Mouse (Mus musculus) kidney, postnatal 0 days (tissue): ENCODE measurements around the gene Lrrc4. TPM values are rescaled to one million over a fixed set of nuclear protein-coding genes. Genes with fewer than 3 reads are reported as not detected.

Source experiments
- ATAC-seq: fragments of 200-750 bp; cut with Nextera tagmentation; replicated peaks from 2 replicates; pipeline ENCODE4 v1.8.0; 2017; ENCODE audit warnings: low read depth, moderate number of reproducible peaks, moderate TSS enrichment, moderate library complexity; ENCODE audit not compliant: low FRiP score
- DNase-seq: peaks from one replicate; pipeline ENCODE4 v3.0.0-alpha.2; 2016; ENCODE audit warnings: low spot score
- H3K27ac ChIP-seq: fragments of 300-500 bp; sonication (generic); 2 replicates; pipeline ENCODE4 v1.5.1; 2014; ENCODE audit warnings: mild to moderate bottlenecking
- H3K27me3 ChIP-seq: fragments of 300-500 bp; sonication (generic); 2 replicates; pipeline ENCODE4 v1.6.1; 2014; ENCODE audit warnings: low read length, mixed read lengths; ENCODE audit not compliant: insufficient read depth
- H3K36me3 ChIP-seq: fragments of 300-500 bp; sonication (generic); 2 replicates; pipeline ENCODE4 v1.6.1; 2014; ENCODE audit warnings: low read length, mixed read lengths; ENCODE audit not compliant: insufficient read depth
- H3K4me1 ChIP-seq: fragments of 300-500 bp; sonication (generic); replicated peaks from 2 replicates; pipeline ENCODE4 v1.6.1; 2014; ENCODE audit warnings: antibody characterized with exemption, low read length, mixed read lengths; ENCODE audit not compliant: insufficient read depth
- H3K4me2 ChIP-seq: fragments of 300-500 bp; sonication (generic); 2 replicates; pipeline ENCODE4 v1.6.1; 2014; ENCODE audit warnings: mild to moderate bottlenecking, low read length, moderate library complexity, mixed read lengths
- H3K4me3 ChIP-seq: fragments of 300-500 bp; sonication (generic); replicated peaks from 2 replicates; pipeline ENCODE4 v1.5.1; 2014; ENCODE audit warnings: low read depth, low read length
- H3K9ac ChIP-seq: fragments of 300-500 bp; sonication (generic); 2 replicates; pipeline ENCODE4 v1.6.1; 2014; ENCODE audit warnings: low read depth, low read length
- H3K9me3 ChIP-seq: fragments of 300-500 bp; sonication (generic); replicated peaks from 2 replicates; pipeline ENCODE4 v1.6.1; 2016; ENCODE audit warnings: low read length, inconsistent platforms, mixed read lengths
- CTCF ChIP-seq: IDR thresholded peaks from 2 replicates; pipeline ENCODE4 v1.5.1; 2016; ENCODE audit warnings: antibody characterized with exemption, low read depth, mild to moderate bottlenecking, moderate library complexity
- WGBS: fragments of 180-500 bp; shearing (Covaris S2); extraction: QIAGEN DNeasy Blood & Tissue Kit; methylation state at CpG from one replicate; pipeline ENCODE4 v1.1.7; 2014; 5-methylcytosine and 5-hydroxymethylcytosine counted together
- polyA plus RNA-seq: library from polyadenylated mRNA; unstranded; fragments of >200 nt; fragmentation: Nextera tagmentation; extraction: Ambion mirVana; gene quantifications from 2 replicates; pipeline ENCODE4 v1.2.1, GENCODE M21; 2015

Lrrc4 gene
- polyA plus RNA-seq, 1 experiment from 2014 or later, result 0.66 TPM

DNA sequence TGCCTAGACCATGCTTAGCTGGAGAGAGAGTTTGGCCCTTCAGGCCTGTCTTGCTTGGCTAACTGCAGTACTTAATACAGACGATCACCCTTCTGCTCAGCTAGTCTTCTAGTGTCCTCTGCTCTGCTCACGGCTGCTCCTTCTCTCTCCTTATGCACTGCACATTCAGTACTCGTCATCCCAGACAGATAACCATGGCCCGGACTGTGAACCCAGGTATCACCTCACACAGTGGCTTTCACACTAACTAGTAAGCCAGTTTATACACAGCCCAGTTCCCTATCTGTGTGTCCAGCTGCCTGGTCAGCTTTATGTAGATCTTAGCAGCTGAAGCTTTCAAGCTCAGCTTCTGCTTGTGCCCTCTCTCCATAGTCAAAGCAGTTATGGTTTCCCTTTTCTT is 210.1 kb downstream of the Lrrc4 start:
- DNase-seq (no peak), ATAC-seq (no peak)
- H3K36me3 ChIP-seq, result 0 out of 2 replicates have a peak, but pooled peaks cover 3% of the 10 kb centered on the region
- H3K27ac ChIP-seq, result no peak overlapping the region
- H3K4me2 ChIP-seq, result no peak overlapping the region
- H3K9ac ChIP-seq, result no peak overlapping the region
- H3K27me3 ChIP-seq, result no peaks in the 10 kb centered on the region
- 61% methylated on average over 4 of the region's 4 CpGs for WGBS
- no peak overlapping the region for H3K4me3 ChIP-seq
- H3K4me1 ChIP-seq, result peaks cover 7% of the 10 kb centered on the region; the same call in 1 of the 2 replicates
- no peaks in the 10 kb centered on the region for H3K9me3 ChIP-seq
- TF ChIP-seq CTCF, result no peak

- no peak overlapping the region for H3K9ac ChIP-seq
- WGBS, result 17% methylated on average over 7 of the region's 7 CpGs
- no peaks in the 10 kb centered on the region for H3K36me3 ChIP-seq
- peaks cover 7% of the 10 kb centered on the region; the same call in 1 of the 2 replicates for H3K4me1 ChIP-seq
- H3K27ac ChIP-seq, result no peak overlapping the region
- ATAC-seq, result peak; percentile 43
- no peaks in the 10 kb centered on the region for H3K27me3 ChIP-seq
- DNase-seq, result peak; percentile 68
- H3K4me2 ChIP-seq, result peak overlapping the region; percentile 19; the same call in 1 of the 2 replicates
- H3K9me3 ChIP-seq, result no peaks in the 10 kb centered on the region
- H3K4me3 ChIP-seq, result no peak overlapping the region
- TF ChIP-seq CTCF, result no peak
These were observed 212.8 kb downstream of the Lrrc4 start for GRCm38 (mm10) chr6:28618751-28619153.

- WGBS, result 53% methylated on average over 3 of the region's 3 CpGs
- Histone ChIP-seq H3K27ac (no peak overlapping the region), H3K4me1 (peaks cover 7% of the 10 kb centered on the region; the same call in 1 of the 2 replicates), H3K4me3 (no peak overlapping the region), H3K27me3 (no peaks in the 10 kb centered on the region), H3K36me3 (no peaks in the 10 kb centered on the region), H3K9me3 (no peaks in the 10 kb centered on the region), H3K4me2 (no peak overlapping the region), H3K9ac (no peak overlapping the region)
- ATAC-seq (no peak), DNase-seq (no peak)
- TF ChIP-seq CTCF, result no peak
These were observed 213.2 kb downstream of the Lrrc4 start for GRCm38 (mm10) chr6:28618299-28618698.

DNA sequence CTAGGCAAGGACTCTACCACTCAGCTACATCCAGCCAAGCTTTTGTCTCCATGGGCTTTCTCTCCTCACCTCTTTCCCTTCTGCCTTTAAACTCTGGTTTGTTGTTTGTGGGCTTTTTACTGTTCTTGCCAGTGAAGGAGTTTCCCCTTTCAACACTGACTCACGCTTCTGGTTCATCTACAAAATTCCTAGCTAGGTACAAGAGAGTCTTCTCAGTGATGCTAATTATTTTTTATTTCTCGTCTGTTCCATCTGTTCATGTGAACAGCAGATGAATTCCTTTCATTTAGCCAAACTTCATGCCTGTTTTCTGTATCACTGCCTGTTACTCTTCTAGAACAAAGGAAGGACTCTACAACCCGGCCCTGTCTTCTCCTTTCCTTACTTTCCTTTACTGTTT is 215.6 kb downstream of the Lrrc4 start:
- Histone ChIP-seq H3K4me3 (no peak overlapping the region), H3K4me2 (no peak overlapping the region), H3K27ac (no peak overlapping the region), H3K9me3 (no peaks in the 10 kb centered on the region), H3K27me3 (no peaks in the 10 kb centered on the region), H3K9ac (no peak overlapping the region), H3K36me3 (no peaks in the 10 kb centered on the region), H3K4me1 (peaks cover 7% of the 10 kb centered on the region; the same call in 1 of the 2 replicates)
- no peak for TF ChIP-seq CTCF
- 63% methylated on average over 3 of the region's 3 CpGs for WGBS
- ATAC-seq (no peak), DNase-seq (no peak)

- H3K27ac ChIP-seq, result no peak overlapping the region
- H3K4me1 ChIP-seq, result peaks cover 7% of the 10 kb centered on the region; the same call in 1 of the 2 replicates
- no peak overlapping the region for H3K9ac ChIP-seq
- no peak for TF ChIP-seq CTCF
- H3K36me3 ChIP-seq, result no peaks in the 10 kb centered on the region
- H3K27me3 ChIP-seq, result no peaks in the 10 kb centered on the region
- DNase-seq (no peak), ATAC-seq (no peak)
- no peak overlapping the region for H3K4me2 ChIP-seq
- H3K4me3 ChIP-seq, result no peak overlapping the region
- WGBS, result 61% methylated on average over 3 of the region's 3 CpGs
- no peaks in the 10 kb centered on the region for H3K9me3 ChIP-seq
These were observed 216.1 kb downstream of the Lrrc4 start for GRCm38 (mm10) chr6:28615408-28615807.

DNA sequence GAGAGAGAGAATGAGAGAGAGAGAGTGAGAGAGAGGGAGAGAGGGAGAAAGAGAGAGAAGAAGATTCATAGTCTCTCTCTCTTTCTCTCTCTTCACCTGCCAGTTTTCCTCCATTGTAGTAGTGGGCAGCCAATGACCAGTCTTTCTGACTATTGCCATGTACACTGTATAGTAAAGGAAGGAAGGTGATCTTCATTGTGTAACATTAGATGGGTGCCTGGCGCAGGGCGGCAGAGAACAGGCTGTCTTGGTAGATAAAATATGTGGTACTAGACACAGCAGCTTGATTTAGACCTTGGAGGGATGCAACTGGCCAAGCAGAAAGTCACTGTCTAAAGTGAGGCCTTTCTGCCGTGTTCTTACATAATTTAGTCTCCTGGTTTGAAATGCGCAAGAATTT is 216.7 kb downstream of the Lrrc4 start:
- TF ChIP-seq CTCF, result no peak

DNA sequence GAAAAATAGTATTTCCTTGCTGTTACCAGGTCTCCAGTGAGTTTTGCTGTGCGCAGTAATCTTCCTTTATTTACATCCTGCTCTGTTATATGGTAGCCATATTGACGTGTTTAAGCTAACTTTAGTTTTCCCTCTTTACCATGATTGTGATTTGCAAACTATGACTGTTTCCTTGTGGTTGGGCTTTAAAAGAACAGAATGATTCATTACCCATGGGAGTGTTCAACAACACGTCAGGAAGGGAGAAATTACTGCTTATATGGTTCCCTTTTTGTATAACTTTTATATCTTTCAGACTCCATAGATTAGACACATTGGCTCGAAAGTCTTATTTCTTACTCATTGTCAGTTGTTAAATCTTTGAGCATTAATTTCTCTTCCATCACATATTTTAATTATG is 218.1 kb downstream of the Lrrc4 start:
- no peak for TF ChIP-seq CTCF
- H3K9ac ChIP-seq, result no peak overlapping the region
- H3K4me1 ChIP-seq, result peaks cover 2% of the 10 kb centered on the region; the same call in 1 of the 2 replicates
- H3K4me3 ChIP-seq, result no peak overlapping the region
- H3K27ac ChIP-seq, result no peak overlapping the region
- DNase-seq, result peak; percentile 58
- H3K9me3 ChIP-seq, result no peaks in the 10 kb centered on the region
- H3K4me2 ChIP-seq, result no peak overlapping the region
- ATAC-seq, result no peak
- no peaks in the 10 kb centered on the region for H3K27me3 ChIP-seq
- no peaks in the 10 kb centered on the region for H3K36me3 ChIP-seq
- 52% methylated on average over 4 of the region's 4 CpGs for WGBS

More for the DNA sequence above, 216.7 kb downstream of the Lrrc4 start:
- no peak overlapping the region for H3K4me2 ChIP-seq
- no peaks in the 10 kb centered on the region for H3K36me3 ChIP-seq
- 58% methylated on average over 4 of the region's 4 CpGs for WGBS
- H3K4me3 ChIP-seq, result no peak overlapping the region
- H3K4me1 ChIP-seq, result peaks cover 7% of the 10 kb centered on the region; the same call in 1 of the 2 replicates
- no peak for ATAC-seq
- no peaks in the 10 kb centered on the region for H3K9me3 ChIP-seq
- no peaks in the 10 kb centered on the region for H3K27me3 ChIP-seq
- DNase-seq, result peak; percentile 49
- H3K27ac ChIP-seq, result no peak overlapping the region
- H3K9ac ChIP-seq, result no peak overlapping the region

Other genes with a start within 250 kb of the Lrrc4 start
- not detected in 2 replicates for gene Lep, start 228.5 kb upstream of the Lrrc4 start, polyA plus RNA-seq